Mouse (Mus musculus): ENCODE results near the gene Ptpn22.

The Ptpn22 gene

DNA sequence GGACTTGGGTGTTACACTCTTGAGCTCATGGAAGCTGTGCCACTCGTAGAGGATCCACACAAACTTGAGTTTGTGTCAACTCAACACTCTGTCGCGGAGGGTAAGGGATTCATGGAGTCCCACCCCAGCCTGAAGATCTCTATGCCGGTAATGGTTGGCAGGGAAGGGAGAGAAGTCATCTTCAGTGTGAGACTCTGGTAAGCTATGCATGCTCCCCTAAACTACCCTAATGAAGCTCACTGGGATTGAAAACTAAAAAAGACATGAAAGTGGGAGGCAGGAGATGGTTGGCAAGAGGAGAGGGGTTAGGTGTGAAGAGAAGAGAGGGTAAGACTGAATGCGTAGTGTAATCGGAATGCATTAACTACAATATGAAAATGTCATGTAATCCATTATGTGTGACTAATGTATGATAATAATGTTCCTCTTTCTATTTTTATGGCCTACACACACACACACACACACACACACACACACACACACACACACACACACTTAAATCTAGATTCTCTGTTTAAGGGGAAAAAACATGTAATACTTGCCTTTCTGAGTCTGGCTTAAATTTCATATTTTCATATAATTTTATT, 1.5 kb upstream of the Ptpn22 start:
- no peak for DNase-seq (ENCODE audit: low read depth, low spot score)

DNA sequence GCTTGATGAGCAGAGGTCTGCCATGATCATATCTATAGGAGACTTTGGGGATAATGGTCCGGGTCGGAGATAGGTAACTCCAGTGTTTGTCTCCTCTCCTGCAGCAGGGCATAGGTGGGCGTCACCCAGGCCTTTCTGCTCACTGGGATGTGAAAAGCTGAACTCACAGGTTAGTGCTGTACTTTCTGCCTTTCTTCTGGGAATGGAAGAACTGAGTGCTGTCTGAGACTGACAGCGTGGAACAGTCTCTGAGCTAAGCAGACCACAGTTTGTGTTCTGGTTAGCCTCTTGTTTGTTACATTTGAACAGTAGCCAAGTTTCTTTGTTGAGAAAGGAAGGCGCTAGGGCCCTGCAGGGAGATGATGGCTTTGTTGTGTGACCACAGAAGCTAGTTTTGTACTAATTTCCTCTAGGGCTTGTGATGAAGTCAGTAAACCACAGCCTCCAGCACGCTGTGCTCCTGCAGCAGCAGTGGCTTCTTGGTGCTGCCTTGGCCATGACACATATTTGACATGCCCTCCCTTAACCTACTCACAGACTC, 326 bp downstream of the Ptpn22 start:
- DNase-seq (ENCODE audit: low read depth, low spot score), result no peak

GRCm38 (mm10) chr3:103862721-103863220, 3.2 kb downstream of the Ptpn22 start:
- no peak for DNase-seq (ENCODE audit: low read depth, low spot score)

GRCm38 (mm10) chr3:103864200-103864599, 4.6 kb downstream of the Ptpn22 start:
- no peak for DNase-seq (ENCODE audit: low read depth, low spot score)

- DNase-seq (ENCODE audit: low read depth, low spot score), result no peak
These were observed 7.9 kb downstream of the Ptpn22 start for GRCm38 (mm10) chr3:103867424-103867971.

GRCm38 (mm10) chr3:103868008-103868407, 8.4 kb downstream of the Ptpn22 start:
- no peak for DNase-seq (ENCODE audit: low read depth, low spot score)

DNA sequence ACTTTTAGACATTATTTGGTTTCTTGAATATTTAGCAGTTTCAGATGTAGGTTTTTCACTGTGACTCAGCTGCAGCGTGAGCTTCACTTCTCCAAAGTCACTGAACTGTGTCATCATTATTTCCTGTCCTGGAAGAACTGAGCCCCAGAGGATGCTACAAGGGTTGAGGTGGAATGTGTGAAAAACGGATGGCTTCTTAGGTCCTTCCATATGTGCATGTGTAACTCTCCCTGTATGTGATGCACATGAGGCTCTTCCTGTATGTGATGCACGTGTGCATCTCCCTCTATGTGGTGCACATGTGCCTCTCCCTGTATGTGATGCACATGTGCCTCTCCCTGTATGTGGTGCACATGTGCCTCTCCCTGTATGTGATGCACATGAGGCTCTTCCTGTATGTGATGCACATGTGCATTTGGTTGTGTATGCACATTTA, 13.1 kb downstream of the Ptpn22 start:
- DNase-seq (ENCODE audit: low read depth, low spot score), result no peak

DNA sequence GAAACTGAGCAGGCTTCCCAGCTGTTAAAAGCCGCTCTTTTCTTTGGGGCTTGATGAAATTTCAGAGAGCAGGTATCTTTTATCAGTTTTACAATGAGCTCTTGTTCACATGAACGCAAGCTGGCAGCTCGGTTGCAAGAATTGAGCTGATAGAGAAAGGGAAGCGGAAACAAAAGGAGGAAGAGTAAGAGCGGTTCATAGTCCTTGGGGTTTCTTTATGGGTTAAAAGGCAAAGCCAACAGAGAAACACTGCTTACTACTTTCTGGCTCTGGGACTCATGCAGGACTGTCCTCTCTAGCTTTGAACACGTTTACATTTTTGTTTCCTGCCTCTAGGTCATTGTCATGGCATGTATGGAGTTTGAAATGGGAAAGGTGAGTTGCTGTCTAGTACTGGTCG, 14.7 kb downstream of the Ptpn22 start:
- DNase-seq (ENCODE audit: low read depth, low spot score), result no peak

GRCm38 (mm10) chr3:103885946-103886345, 26.4 kb downstream of the Ptpn22 start:
- DNase-seq (ENCODE audit: low read depth, low spot score), result no peak

- peak; percentile 26 for DNase-seq (ENCODE audit: low read depth, low spot score)
These were observed 28.0 kb downstream of the Ptpn22 start for GRCm38 (mm10) chr3:103887581-103887980.

DNA sequence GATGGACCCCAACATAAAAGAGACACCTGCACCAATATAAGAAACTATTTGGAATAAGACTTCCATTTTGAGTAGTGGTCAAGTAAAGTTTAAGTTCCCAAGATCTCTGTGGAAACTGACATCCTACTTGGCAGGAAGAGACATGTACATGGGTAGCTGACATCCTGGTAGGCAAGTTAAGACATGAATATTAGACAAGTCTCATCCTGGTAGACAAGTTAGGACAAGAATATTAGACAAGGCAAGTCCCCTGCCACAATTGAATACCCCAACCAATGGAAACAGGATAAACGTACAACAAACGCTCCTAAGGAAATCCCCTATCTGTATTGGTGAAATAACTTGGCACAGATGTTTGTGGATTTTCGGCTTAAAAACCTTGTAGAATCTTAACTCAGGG, 33.8 kb downstream of the Ptpn22 start:
- DNase-seq (ENCODE audit: low read depth, low spot score), result no peak

- DNase-seq (ENCODE audit: low read depth, low spot score), result no peak
These were observed 45.1 kb downstream of the Ptpn22 start for GRCm38 (mm10) chr3:103904705-103905104.

- DNase-seq (ENCODE audit: low read depth, low spot score), result no peak
These were observed 47.9 kb downstream of the Ptpn22 start for GRCm38 (mm10) chr3:103907335-103908030.

- no peak for DNase-seq (ENCODE audit: low read depth, low spot score)
These were observed 49.2 kb downstream of the Ptpn22 start for GRCm38 (mm10) chr3:103908781-103909180.

DNA sequence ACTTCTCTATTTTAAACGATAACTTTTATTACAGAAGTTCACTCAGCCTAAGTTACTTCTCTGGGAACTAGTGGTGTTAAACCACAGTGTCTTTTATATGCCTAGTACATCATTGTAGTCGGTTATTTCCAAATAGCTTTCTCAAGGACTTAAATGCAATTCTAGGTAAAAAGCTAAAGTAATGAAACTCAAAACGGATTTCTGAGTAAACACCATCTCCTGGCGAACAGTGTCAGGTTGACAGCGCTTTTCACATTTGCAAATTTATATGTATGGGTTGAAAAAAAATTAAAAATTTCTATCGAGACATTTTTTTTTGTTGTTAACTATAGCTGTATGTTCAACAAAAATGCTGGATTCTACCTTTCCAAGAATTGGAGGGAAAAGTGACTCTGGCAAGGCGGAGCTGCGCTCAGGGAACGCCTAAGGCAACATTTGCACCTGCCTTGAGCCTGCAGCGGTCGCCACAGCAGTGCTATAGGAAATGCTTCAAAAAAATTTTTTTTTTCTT, 53.9 kb downstream of the Ptpn22 start:
- no peak for DNase-seq (ENCODE audit: low read depth, low spot score)

DNA sequence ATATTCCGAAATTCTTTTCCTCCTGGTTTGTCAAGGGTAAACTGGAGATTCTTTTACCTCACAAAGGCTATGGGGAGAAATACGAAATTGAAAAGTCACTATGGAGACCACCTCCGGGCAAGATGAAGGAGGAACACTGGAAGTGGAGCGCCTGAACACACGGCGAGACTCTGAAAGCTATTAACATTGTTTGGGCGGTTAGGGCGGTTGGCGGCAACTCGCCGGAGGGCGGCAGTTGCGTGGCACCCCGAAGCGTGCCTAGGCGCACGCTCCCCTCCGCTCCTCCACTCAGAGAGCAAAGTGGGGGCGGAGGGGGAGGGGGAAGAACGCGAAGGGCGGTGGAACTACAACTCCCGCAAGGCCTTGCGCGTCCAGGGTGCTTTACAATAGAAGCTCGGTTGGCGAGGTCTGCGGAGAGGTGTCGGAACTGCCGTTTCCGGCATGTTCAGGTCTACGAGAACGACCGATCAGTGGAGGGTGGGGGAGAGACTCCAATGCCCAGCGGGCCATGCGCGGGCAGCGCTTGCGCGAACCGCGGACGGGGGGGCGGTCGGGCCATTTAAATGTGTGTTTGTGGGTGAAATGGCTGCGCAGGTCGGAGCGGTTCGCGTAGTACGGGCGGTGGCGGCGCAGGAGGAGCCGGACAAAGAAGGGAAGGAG, 54.5 kb downstream of the Ptpn22 start, which contains the start of gene Rsbn1:
Gene Rsbn1, plus strand, starts transcription at position 111 of the 660 bp plus-strand sequence.
- peak; percentile 96 for DNase-seq (ENCODE audit: low read depth, low spot score)

DNA sequence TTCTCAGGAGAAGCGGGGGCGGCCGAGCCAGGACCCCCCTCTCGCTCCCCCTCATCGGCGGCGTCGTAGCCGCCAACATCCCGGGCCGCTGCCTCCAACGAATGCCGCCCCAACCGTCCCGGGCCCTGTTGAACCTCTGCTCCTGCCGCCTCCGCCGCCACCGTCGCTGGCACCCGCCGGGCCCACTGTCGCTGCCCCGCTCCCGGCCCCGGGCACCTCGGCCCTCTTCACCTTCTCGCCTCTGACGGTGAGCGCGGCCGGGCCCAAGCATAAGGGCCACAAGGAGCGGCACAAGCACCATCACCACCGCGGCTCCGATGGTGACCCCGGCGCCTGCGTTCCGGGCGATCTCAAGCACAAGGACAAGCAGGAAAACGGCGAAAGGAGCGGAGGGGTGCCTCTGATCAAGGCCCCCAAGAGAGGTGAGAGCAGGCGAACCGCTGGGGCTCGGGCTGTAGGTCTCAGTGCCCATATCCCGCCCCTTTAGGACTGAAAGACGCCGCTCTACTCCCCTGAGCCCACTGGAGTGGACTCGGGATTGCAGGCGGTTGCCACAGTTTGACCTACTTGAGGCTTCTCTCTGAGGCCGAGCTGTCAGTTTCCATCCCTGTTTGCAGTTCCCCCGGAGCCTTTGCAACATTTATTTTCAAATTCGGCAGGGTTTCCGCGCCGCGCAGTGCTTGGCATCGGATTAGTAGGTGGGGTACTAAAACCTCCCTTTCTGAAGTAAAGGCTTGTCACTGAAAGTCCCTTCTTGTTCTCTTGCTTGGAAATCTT, 55.3 kb downstream of the Ptpn22 start:
- no peak for DNase-seq (ENCODE audit: low read depth, low spot score)

DNA sequence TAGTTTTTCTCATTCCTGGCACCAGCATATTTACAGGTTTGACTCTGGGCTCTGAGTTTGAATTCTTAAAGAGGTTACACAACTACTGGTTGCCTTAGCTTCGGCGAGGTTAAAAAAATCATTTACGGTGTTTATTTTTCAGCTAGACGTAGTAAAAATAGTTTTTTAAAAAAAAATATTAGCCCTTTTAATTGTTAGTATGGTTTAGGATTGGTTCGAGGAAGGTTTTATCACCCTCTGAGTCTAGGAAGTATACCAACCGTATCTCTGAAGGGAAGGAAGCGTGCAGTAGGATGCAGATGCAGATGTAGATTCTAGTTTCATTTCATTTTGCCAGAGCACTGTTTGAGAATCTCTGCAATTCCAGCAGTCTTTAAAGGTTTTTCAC, 55.9 kb downstream of the Ptpn22 start:
- no peak for DNase-seq (ENCODE audit: low read depth, low spot score)

GRCm38 (mm10) chr3:103916205-103916838, 56.7 kb downstream of the Ptpn22 start:
- DNase-seq (ENCODE audit: low read depth, low spot score), result no peak

GRCm38 (mm10) chr3:103916839-103917237, 57.2 kb downstream of the Ptpn22 start:
- no peak for DNase-seq (ENCODE audit: low read depth, low spot score)

DNA sequence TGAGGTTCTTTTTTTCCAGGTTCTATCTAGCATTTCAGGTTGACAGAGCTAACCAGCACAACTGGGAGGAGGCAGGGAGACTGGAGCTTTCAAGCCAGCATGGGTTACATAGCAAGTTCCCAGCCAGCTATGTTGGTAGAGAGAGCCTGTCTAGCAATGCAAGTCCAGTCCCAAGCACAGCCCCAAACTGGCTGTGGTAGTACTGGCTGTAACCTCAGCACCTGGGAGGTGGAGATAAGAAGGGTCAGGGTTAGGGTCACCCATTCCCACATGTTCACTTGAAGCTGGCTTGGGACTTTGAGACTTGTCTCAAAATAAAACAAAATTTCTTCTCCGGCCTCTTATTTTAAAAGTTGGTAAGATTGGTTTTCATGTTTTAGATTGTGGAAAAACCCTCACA, 60.5 kb downstream of the Ptpn22 start:
- DNase-seq (ENCODE audit: low read depth, low spot score), result no peak
